Mouse (Mus musculus): ENCODE measurements around the gene Epn1. TPM values are rescaled to one million over a fixed set of nuclear protein-coding genes. Genes with fewer than 3 reads are reported as not detected.

The Epn1 gene
- total RNA-seq (2014; fragmentation: Nextera tagmentation) (134 and 152 TPM in 2 replicates), total RNA-seq (2017) (79.5 and 85.2 TPM in 2 replicates), polyA plus RNA-seq (2012) (720 and 931 TPM in 2 replicates)

DNA sequence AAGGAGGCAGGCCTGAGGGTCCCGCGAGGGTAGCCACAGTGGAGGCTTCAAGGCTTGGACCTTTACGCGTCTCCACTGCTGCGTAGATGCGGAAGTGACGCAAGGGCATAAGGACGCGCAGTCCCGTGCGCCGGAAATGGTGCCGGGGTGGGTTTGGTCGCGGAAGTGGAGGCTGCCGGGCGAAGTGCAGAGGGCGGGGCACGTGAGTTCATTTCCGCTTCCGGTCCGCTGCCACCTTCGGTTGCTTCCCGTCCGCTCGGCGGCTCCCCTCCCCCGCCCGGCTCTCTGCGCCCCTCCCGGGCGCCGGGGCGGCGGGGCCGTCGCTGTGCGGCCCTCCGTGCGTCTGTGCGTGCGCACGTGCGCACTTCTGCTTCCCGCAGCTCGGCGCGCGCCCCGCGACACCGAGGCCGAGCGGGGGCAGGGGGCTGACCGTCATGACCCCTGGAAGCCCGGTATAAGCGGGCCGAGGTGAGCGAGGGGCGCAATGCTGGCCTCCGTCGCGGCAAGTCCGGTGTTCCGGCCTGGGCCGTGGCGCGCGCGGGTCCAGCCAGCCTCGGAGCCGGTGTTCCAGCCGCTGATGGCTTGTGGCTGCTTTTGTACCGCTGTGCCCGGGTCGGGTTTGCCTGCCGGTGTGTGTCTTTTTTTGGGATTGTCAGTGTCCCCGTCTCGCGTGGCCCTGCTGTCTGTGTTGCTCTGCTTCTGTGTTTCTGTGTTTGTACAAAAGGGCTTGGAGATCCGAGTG is at the start of gene Epn1:
Epn1 (plus strand) TSS at position 226 of the 742 bp plus-strand sequence.
- ATAC-seq (ENCODE audit: extremely low read depth, insufficient number of reproducible peaks, low FRiP score, poor library complexity, severe bottlenecking) (peak; percentile 69), DNase-seq (ENCODE audit: low spot score) (peak; percentile 85)
- peaks cover 68% of the 10 kb centered on the region for H3K4me1 ChIP-seq (ENCODE audit: insufficient read depth, low read depth, low read length)
- H3K36me3 ChIP-seq (replicated peaks), result peaks cover 69% of the 10 kb centered on the region
- no peaks in the 10 kb centered on the region for H3K27me3 ChIP-seq (ENCODE audit: insufficient read depth, low read length)
- peak within 1 kb of the TSS; percentile 98 for H3K4me3 ChIP-seq (ENCODE audit: low read depth, low read length)
- TF ChIP-seq GATA1 (IDR thresholded peaks at IDR 0.05; ENCODE audit: borderline replicate concordance, low read length) (no peak), TAL1 (conservative IDR thresholded peaks at IDR 0.05; ENCODE audit: low read depth, low read length) (no peak), CTCF (IDR thresholded peaks at IDR 0.05; ENCODE audit: low read depth, low read length) (no peak), POLR2AphosphoS5 (IDR thresholded peaks at IDR 0.05; ENCODE audit: insufficient replicate concordance, low read depth, low read length) (peak; percentile 75; the same call in 1 of the 2 replicates)
- no peaks in the 10 kb centered on the region for H3K9me3 ChIP-seq (replicated peaks)

DNA sequence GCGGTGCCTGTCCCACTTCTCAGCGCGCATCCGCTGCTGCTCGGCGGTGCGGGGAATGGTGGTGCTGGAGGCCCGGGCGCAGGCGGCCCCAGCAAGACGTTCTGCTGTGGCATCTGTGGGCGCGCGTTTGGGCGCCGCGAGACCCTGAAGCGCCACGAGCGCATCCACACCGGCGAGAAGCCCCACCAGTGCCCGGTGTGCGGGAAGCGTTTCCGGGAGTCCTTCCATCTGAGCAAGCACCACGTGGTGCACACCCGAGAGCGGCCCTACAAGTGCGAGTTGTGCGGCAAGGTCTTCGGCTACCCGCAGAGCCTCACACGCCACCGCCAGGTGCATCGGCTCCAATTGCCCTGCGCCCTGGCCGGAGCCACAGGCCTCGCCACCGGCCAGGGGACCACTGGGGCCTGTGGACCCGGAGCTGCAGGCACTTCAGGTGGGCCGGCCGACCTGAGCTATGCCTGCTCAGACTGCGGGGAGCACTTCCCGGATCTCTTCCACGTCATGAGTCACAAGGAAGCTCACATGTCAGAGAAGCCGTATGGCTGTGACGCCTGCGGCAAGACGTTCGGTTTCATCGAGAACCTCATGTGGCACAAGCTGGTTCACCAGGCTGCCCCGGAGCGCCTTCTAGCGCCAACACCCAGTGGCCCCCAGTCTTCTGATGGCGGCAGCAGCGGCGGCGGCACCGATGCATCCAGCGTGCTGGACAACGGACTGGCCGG is 49.3 kb upstream of the Epn1 start:
- TF ChIP-seq TAL1 (conservative IDR thresholded peaks at IDR 0.05; ENCODE audit: low read depth, low read length) (no peak), CTCF (IDR thresholded peaks at IDR 0.05; ENCODE audit: low read depth, low read length) (no peak), POLR2AphosphoS5 (IDR thresholded peaks at IDR 0.05; ENCODE audit: insufficient replicate concordance, low read depth, low read length) (no peak), GATA2 (IDR thresholded peaks at IDR 0.05; ENCODE audit: borderline replicate concordance, low read depth, low read length) (no peak), GATA1 (IDR thresholded peaks at IDR 0.05; ENCODE audit: borderline replicate concordance, low read length) (no peak)
- H3K36me3 ChIP-seq (replicated peaks), result peaks cover 98% of the 10 kb centered on the region
- H3K4me3 ChIP-seq (ENCODE audit: low read depth, low read length), result peak overlapping the region; percentile 54
- H3K9me3 ChIP-seq (replicated peaks), result peaks cover 33% of the 10 kb centered on the region
- DNase-seq (ENCODE audit: low spot score) (no peak), ATAC-seq (ENCODE audit: extremely low read depth, insufficient number of reproducible peaks, low FRiP score, poor library complexity, severe bottlenecking) (no peak)
- peaks cover 17% of the 10 kb centered on the region for H3K4me1 ChIP-seq (ENCODE audit: insufficient read depth, low read depth, low read length)
- H3K27me3 ChIP-seq (ENCODE audit: insufficient read depth, low read length), result peaks cover 12% of the 10 kb centered on the region; the same call in 1 of the 2 replicates

DNA sequence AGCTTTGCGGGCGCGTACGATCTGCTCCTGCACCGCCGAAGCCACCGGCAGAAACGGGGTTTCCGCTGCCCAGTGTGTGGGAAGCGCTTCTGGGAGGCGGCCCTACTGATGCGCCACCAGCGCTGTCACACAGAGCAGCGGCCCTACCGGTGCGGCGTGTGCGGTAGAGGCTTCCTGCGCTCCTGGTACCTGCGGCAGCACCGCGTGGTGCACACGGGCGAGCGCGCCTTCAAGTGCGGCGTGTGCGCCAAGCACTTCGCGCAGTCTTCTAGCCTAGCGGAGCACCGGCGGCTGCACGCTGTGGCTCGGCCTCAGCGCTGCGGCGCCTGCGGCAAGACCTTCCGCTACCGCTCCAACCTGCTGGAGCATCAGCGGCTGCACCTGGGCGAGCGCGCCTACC is 48.5 kb upstream of the Epn1 start:
- ATAC-seq (ENCODE audit: extremely low read depth, insufficient number of reproducible peaks, low FRiP score, poor library complexity, severe bottlenecking) (no peak), DNase-seq (ENCODE audit: low spot score) (no peak)
- H3K4me1 ChIP-seq (ENCODE audit: insufficient read depth, low read depth, low read length), result peaks cover 15% of the 10 kb centered on the region
- peaks cover 33% of the 10 kb centered on the region for H3K9me3 ChIP-seq (replicated peaks)
- no peak for TF ChIP-seq TAL1 (conservative IDR thresholded peaks at IDR 0.05; ENCODE audit: low read depth, low read length)
- no peak for TF ChIP-seq GATA2 (IDR thresholded peaks at IDR 0.05; ENCODE audit: borderline replicate concordance, low read depth, low read length)
- TF ChIP-seq CTCF (IDR thresholded peaks at IDR 0.05; ENCODE audit: low read depth, low read length), result no peak
- no peak for TF ChIP-seq POLR2AphosphoS5 (IDR thresholded peaks at IDR 0.05; ENCODE audit: insufficient replicate concordance, low read depth, low read length)
- no peak for TF ChIP-seq GATA1 (IDR thresholded peaks at IDR 0.05; ENCODE audit: borderline replicate concordance, low read length)
- peaks cover 98% of the 10 kb centered on the region for H3K36me3 ChIP-seq (replicated peaks)
- peak overlapping the region; percentile 54; the same call in 1 of the 2 replicates for H3K4me3 ChIP-seq (ENCODE audit: low read depth, low read length)
- peaks cover 12% of the 10 kb centered on the region; the same call in 1 of the 2 replicates for H3K27me3 ChIP-seq (ENCODE audit: insufficient read depth, low read length)

DNA sequence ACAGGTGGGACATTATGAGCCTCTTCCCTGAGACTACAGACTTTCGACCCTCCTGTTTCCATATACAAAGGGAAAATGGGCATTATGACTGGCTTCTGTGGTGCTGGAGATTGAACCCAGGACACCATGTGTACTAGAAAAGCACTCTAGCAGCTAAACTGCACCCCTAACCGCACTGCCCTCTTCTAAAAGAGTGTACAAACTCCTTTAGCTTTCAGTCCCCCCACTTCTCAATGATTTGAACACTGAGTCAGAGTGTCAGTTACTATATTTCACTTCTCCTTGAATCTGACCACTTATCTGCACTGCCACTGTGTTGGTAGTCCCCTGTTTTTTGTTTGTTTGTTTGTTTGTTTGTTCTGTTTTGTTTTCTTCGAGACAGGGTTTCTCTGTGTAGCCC is 46.2 kb upstream of the Epn1 start, which contains the start of gene 4632433K11Rik:
4632433K11Rik (plus strand) TSS at position 301 of the 400 bp plus-strand sequence.
- peaks cover 31% of the 10 kb centered on the region for H3K9me3 ChIP-seq (replicated peaks)
- peaks cover 19% of the 10 kb centered on the region for H3K4me1 ChIP-seq (ENCODE audit: insufficient read depth, low read depth, low read length)
- H3K36me3 ChIP-seq (replicated peaks), result peaks cover 80% of the 10 kb centered on the region
- ATAC-seq (ENCODE audit: extremely low read depth, insufficient number of reproducible peaks, low FRiP score, poor library complexity, severe bottlenecking), result no peak
- no peak within 1 kb of the TSS for H3K4me3 ChIP-seq (ENCODE audit: low read depth, low read length)
- H3K27me3 ChIP-seq (ENCODE audit: insufficient read depth, low read length), result peaks cover 12% of the 10 kb centered on the region; the same call in 1 of the 2 replicates
- no peak for DNase-seq (ENCODE audit: low spot score)
- no peak for TF ChIP-seq POLR2AphosphoS5 (IDR thresholded peaks at IDR 0.05; ENCODE audit: insufficient replicate concordance, low read depth, low read length)
- no peak for TF ChIP-seq GATA2 (IDR thresholded peaks at IDR 0.05; ENCODE audit: borderline replicate concordance, low read depth, low read length)

DNA sequence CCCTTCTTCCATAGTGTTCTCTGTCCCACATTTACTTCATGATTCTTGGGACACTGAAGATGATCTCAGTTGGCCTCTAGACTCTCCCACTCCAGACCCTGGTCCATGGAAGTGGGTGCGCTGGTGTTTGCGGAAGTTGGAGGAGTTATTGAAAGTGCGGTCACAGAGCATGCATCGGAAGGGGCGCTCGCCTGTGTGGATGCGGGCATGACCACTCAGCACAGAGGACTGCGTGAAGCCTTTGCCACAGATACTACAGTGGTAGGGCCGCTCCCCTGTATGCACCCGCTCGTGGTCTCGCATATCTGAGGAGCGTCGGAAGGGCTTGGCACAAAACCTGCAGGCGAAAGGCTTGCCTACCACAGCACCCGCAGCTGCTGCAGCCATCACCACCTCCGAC is 44.4 kb upstream of the Epn1 start:
- no peak overlapping the region for H3K4me3 ChIP-seq (ENCODE audit: low read depth, low read length)
- peaks cover 14% of the 10 kb centered on the region for H3K9me3 ChIP-seq (replicated peaks)
- no peak for DNase-seq (ENCODE audit: low spot score)
- H3K27me3 ChIP-seq (ENCODE audit: insufficient read depth, low read length), result no peaks in the 10 kb centered on the region
- H3K36me3 ChIP-seq (replicated peaks), result peaks cover 64% of the 10 kb centered on the region
- peaks cover 24% of the 10 kb centered on the region for H3K4me1 ChIP-seq (ENCODE audit: insufficient read depth, low read depth, low read length)
- TF ChIP-seq TAL1 (conservative IDR thresholded peaks at IDR 0.05; ENCODE audit: low read depth, low read length) (no peak), CTCF (IDR thresholded peaks at IDR 0.05; ENCODE audit: low read depth, low read length) (no peak)
- ATAC-seq (ENCODE audit: extremely low read depth, insufficient number of reproducible peaks, low FRiP score, poor library complexity, severe bottlenecking), result no peak

DNA sequence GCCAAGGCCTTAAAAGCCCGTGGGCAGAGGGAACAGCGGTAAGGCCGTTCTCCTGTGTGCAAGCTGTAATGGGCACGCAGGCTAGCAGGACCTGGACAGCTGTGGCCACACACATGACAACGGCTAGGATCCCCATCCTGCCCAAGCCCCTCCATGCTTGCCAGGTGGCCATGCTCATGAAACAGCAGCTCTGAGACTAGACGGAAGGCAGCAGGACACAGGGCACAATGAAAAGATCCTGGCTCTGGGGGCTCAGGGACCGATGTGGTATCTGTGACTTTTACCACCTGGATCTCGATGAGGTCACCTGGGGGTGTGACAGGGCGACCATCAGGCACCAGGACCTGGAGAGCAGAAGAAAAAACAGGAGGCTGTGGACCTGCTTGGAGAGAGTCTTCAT is 43.9 kb upstream of the Epn1 start:
- H3K27me3 ChIP-seq (ENCODE audit: insufficient read depth, low read length), result no peaks in the 10 kb centered on the region
- ATAC-seq (ENCODE audit: extremely low read depth, insufficient number of reproducible peaks, low FRiP score, poor library complexity, severe bottlenecking), result no peak
- H3K36me3 ChIP-seq (replicated peaks), result peaks cover 62% of the 10 kb centered on the region
- H3K4me1 ChIP-seq (ENCODE audit: insufficient read depth, low read depth, low read length), result peaks cover 24% of the 10 kb centered on the region
- TF ChIP-seq POLR2AphosphoS5 (IDR thresholded peaks at IDR 0.05; ENCODE audit: insufficient replicate concordance, low read depth, low read length) (no peak), GATA1 (IDR thresholded peaks at IDR 0.05; ENCODE audit: borderline replicate concordance, low read length) (no peak), GATA2 (IDR thresholded peaks at IDR 0.05; ENCODE audit: borderline replicate concordance, low read depth, low read length) (no peak), CTCF (IDR thresholded peaks at IDR 0.05; ENCODE audit: low read depth, low read length) (no peak), TAL1 (conservative IDR thresholded peaks at IDR 0.05; ENCODE audit: low read depth, low read length) (no peak)
- no peak overlapping the region for H3K4me3 ChIP-seq (ENCODE audit: low read depth, low read length)
- H3K9me3 ChIP-seq (replicated peaks), result peaks cover 9% of the 10 kb centered on the region
- no peak for DNase-seq (ENCODE audit: low spot score)

Measured in G1E (cell line).